Mouse (Mus musculus) neutrophil, adult 59 days (primary cell): ENCODE results near the gene Nup50. TPM values are rescaled to one million over a fixed set of nuclear protein-coding genes. Genes with fewer than 3 reads are reported as not detected.

ENCODE experiments used
- total RNA-seq, 2 experiments: library from RNA; stranded (reverse); gene quantifications; 1 replicate in 1 of 2; 2 replicates in 1 of 2; pipeline ENCODE4 v1.2.4; 2023

Gene Nup50
- 10 to 100 TPM; 41.0 to 43.4 TPM for total RNA-seq

DNA sequence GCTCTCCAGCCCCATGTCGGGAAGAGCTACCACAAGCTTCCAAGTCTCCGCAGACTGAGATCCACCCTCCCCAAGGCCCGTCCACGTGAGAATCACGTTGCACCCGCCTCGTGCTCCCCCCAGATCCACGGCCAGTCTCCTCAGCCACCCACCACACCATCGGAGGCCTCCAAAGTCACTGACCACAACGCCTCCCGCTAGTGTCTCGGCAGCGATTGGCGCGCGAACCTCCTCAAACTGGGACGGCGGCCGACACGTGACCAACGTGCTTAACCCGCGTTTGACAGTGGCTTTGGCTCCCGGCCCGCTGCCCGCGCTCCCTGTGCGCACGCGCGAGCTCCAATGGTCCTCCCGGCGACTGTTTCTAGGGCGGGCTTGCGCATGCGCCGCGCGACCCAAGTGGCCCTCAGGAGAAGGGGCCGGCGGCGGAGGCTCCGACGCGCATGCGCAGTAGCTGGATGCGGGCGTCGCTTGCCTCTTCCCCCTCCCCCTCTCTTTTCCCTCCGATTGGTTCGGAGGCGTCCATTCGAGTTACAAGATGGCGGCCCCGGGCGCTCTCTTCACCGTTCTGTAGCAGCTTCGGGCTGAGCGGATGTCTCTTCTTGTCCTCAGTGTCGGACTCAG, at the start of gene Nup50:
Nup50 (plus strand) TSS at position 528 of the 624 bp plus-strand sequence.

DNA sequence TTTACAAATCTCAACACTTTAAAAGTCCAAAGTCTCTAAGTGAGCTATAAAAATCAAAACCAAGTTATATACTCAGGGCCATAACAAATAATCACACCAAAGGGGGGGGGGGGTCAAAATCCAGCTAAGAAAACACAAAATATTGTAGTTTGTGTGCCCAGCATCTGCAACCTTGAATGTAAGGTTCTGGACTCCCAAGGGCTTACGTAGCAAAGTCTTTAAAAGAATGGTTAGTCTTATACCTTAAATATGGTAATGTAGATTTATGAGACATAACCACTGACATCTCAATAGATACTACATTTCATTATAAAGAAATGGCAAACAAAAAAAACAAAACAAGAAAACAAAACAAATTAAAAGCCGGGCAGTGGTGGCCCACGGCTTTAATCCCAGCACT, 3.3 kb upstream of the Nup50 start, which contains the start of gene Gm29666:
Gm29666 (minus strand) TSS at position 101 of the 400 bp plus-strand sequence.

DNA sequence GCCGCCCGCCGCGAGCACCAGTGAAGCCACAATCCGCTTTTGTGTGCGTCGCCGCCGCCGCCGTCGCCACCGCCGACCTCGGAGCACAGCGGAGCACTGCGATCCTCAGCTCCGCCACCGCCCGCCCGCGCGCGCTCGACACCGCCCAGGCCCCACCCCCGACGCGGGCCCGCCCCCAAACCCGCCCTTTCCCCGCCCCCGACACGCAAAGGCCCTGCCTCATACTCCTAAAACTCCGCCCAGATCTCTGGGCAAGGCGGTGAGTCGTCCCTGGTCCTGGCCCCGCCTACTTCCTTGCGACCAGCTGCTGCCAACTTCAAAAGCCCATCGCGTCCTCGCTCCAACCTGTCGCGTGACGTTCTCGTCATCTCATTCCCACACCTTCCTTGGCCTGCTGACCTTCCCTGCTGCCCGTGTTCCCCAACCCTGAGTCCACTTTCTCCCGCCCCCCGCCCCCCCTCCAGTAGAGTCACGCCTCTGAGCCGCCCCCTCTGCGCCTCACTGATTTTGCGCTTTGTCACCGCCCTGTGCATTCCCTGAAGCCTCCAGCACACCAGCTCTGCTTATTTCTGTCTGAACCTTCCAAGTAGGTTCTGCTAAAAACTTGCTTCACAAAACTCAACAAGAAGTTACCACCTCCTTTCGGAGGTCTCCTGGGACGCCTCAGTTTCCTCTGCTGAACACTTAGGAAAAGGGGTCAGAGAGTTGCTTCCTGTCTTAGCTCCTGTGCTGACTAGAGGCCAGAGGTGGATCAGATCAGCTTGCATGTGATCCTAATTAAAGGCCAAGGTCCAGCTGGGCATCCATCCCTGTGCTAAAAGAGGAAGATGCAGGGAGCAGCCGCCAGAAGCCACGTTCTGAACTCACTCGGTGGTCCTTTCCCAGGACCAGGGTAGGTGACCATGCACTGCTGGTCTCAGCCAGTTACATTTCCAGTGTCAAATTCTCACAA, 64.9 kb downstream of the Nup50 start, which contains the start of gene 5031439G07Rik:
5031439G07Rik (minus strand) TSS at position 678 of the 952 bp plus-strand sequence.

Other genes with a start within 250 kb of the Nup50 start
- not detected for gene Arhgap8, start 203.4 kb upstream of the Nup50 start, total RNA-seq
- 1 to 10 TPM; 1.0 to 1.1 TPM for gene Phf21b, start 67.4 kb upstream of the Nup50 start, total RNA-seq
- gene Gm29666, start 3.4 kb upstream of the Nup50 start, total RNA-seq, result under 1 TPM; 0.20 TPM
- 10 to 100 TPM; 78.0 to 95.9 TPM for gene 5031439G07Rik, start 65.1 kb downstream of the Nup50 start, total RNA-seq
- not detected for gene Upk3a, start 93.7 kb downstream of the Nup50 start, total RNA-seq
- 1 to 10 TPM; 7.2 to 9.3 TPM for gene Fam118a, start 105.5 kb downstream of the Nup50 start, total RNA-seq
- gene Smc1b, start 208.6 kb downstream of the Nup50 start, total RNA-seq, result not detected
- not detected for gene Ribc2, start 208.7 kb downstream of the Nup50 start, total RNA-seq